Mouse (Mus musculus) liver (tissue): ENCODE results near the gene Tsen2.

Experiments
- DNase-seq: peaks from one replicate; pipeline ENCODE4 v3.0.0-alpha.2; 2020; ENCODE audit warnings: mixed read lengths

Tsen2 gene

GRCm38 (mm10) chr6:115544442-115544970 is at the start of gene Tsen2:
Tsen2 (plus strand) TSS chr6:115544664.
- DNase-seq, result peak; percentile 95

GRCm38 (mm10) chr6:115499540-115499939 is 44.9 kb upstream of the Tsen2 start:
- no peak for DNase-seq

- no peak for DNase-seq
Measured at GRCm38 (mm10) chr6:115500234-115500633, 44.2 kb upstream of the Tsen2 start.

GRCm38 (mm10) chr6:115501131-115501530 is 43.3 kb upstream of the Tsen2 start:
- no peak for DNase-seq

- DNase-seq, result no peak
Measured at GRCm38 (mm10) chr6:115503038-115503437, 41.4 kb upstream of the Tsen2 start.

- no peak for DNase-seq
Measured at GRCm38 (mm10) chr6:115503549-115504159, 40.8 kb upstream of the Tsen2 start.

GRCm38 (mm10) chr6:115504160-115504558 is 40.3 kb upstream of the Tsen2 start:
- no peak for DNase-seq

- DNase-seq, result no peak
Measured at GRCm38 (mm10) chr6:115504915-115505314, 39.5 kb upstream of the Tsen2 start.

GRCm38 (mm10) chr6:115506425-115506824 is 38.0 kb upstream of the Tsen2 start:
- no peak for DNase-seq

GRCm38 (mm10) chr6:115511447-115511846 is 33.0 kb upstream of the Tsen2 start:
- no peak for DNase-seq

GRCm38 (mm10) chr6:115513207-115513606 is 31.3 kb upstream of the Tsen2 start:
- no peak for DNase-seq

GRCm38 (mm10) chr6:115517904-115518303 is 26.6 kb upstream of the Tsen2 start:
- DNase-seq, result no peak

- DNase-seq, result no peak
Measured at GRCm38 (mm10) chr6:115518352-115518751, 26.1 kb upstream of the Tsen2 start.

GRCm38 (mm10) chr6:115519275-115519699 is 25.2 kb upstream of the Tsen2 start:
- peak; percentile 50 for DNase-seq

GRCm38 (mm10) chr6:115521923-115522322 is 22.5 kb upstream of the Tsen2 start:
- DNase-seq, result no peak

- DNase-seq, result no peak
Measured at GRCm38 (mm10) chr6:115522691-115523146, 21.7 kb upstream of the Tsen2 start.

- DNase-seq, result no peak
Measured at GRCm38 (mm10) chr6:115523201-115523600, 21.3 kb upstream of the Tsen2 start.

- no peak for DNase-seq
Measured at GRCm38 (mm10) chr6:115524449-115524990, 19.9 kb upstream of the Tsen2 start.

- peak; percentile 41 for DNase-seq
Measured at GRCm38 (mm10) chr6:115527418-115527817, 17.0 kb upstream of the Tsen2 start.

GRCm38 (mm10) chr6:115528372-115528771 is 16.1 kb upstream of the Tsen2 start:
- no peak for DNase-seq

- no peak for DNase-seq
Measured at GRCm38 (mm10) chr6:115534617-115535016, 9.8 kb upstream of the Tsen2 start.

- DNase-seq, result no peak
Measured at GRCm38 (mm10) chr6:115536169-115536568, 8.3 kb upstream of the Tsen2 start.

GRCm38 (mm10) chr6:115538645-115539429 is 5.6 kb upstream of the Tsen2 start:
- peak; percentile 71 for DNase-seq
